Mouse (Mus musculus): ENCODE measurements around the gene Pknox2.
A peak's percentile ranks its signal among the peaks of the same experiment; 100 is the strongest.

Gene Pknox2

GRCm38 (mm10) chr9:37147359-37147685 lies at the start of gene Pknox2:
TSS of gene Pknox2 (minus strand) at chr9:37147407.
- peak; percentile 74 to 88 for DNase-seq

- DNase-seq, result no peak
Measured at GRCm38 (mm10) chr9:37188024-37188423, 40.8 kb upstream of the Pknox2 start.

GRCm38 (mm10) chr9:37187407-37187806 lies 40.2 kb upstream of the Pknox2 start:
- no peak for DNase-seq

- no peak for DNase-seq
Measured at GRCm38 (mm10) chr9:37183176-37183575, 36.0 kb upstream of the Pknox2 start.

GRCm38 (mm10) chr9:37181596-37181995 lies 34.4 kb upstream of the Pknox2 start:
- DNase-seq, result no peak

- no peak for DNase-seq
Measured at GRCm38 (mm10) chr9:37179596-37179995, 32.4 kb upstream of the Pknox2 start.

- no peak for DNase-seq
Measured at GRCm38 (mm10) chr9:37178911-37179310, 31.7 kb upstream of the Pknox2 start.

- DNase-seq, result no peak
Measured at GRCm38 (mm10) chr9:37177551-37177950, 30.3 kb upstream of the Pknox2 start.

GRCm38 (mm10) chr9:37177107-37177506 lies 29.9 kb upstream of the Pknox2 start:
- peak; percentile 53 to 81 for DNase-seq

GRCm38 (mm10) chr9:37176002-37176401 lies 28.8 kb upstream of the Pknox2 start:
- no peak for DNase-seq

GRCm38 (mm10) chr9:37173376-37173775 lies 26.2 kb upstream of the Pknox2 start:
- no peak for DNase-seq

GRCm38 (mm10) chr9:37166899-37167298 lies 19.7 kb upstream of the Pknox2 start:
- DNase-seq, result peak in 1 of 2 experiments; percentile 42

GRCm38 (mm10) chr9:37160686-37161085 lies 13.5 kb upstream of the Pknox2 start:
- DNase-seq, result no peak

GRCm38 (mm10) chr9:37147886-37148285 lies 679 bp upstream of the Pknox2 start:
- DNase-seq, result no peak

GRCm38 (mm10) chr9:37146603-37147358 lies 426 bp downstream of the Pknox2 start:
- peak; percentile 56 to 69 for DNase-seq

GRCm38 (mm10) chr9:37146353-37146602 lies 929 bp downstream of the Pknox2 start:
- DNase-seq, result peak in 1 of 2 experiments; percentile 38

- DNase-seq, result peak in 1 of 2 experiments; percentile 53
Measured at GRCm38 (mm10) chr9:37145616-37146352, 1.4 kb downstream of the Pknox2 start.

GRCm38 (mm10) chr9:37145151-37145615 lies 2.0 kb downstream of the Pknox2 start:
- DNase-seq, result peak; percentile 22 to 58

- DNase-seq, result no peak
Measured at GRCm38 (mm10) chr9:37144696-37145095, 2.5 kb downstream of the Pknox2 start.

GRCm38 (mm10) chr9:37144251-37144650 lies 3.0 kb downstream of the Pknox2 start:
- peak in 1 of 2 experiments; percentile 27 for DNase-seq

- DNase-seq, result no peak
Measured at GRCm38 (mm10) chr9:37143046-37143931, 3.9 kb downstream of the Pknox2 start.

GRCm38 (mm10) chr9:37142107-37142506 lies 5.1 kb downstream of the Pknox2 start:
- no peak for DNase-seq

- DNase-seq, result no peak
Measured at GRCm38 (mm10) chr9:37140464-37141181, 6.6 kb downstream of the Pknox2 start.
